Mouse (Mus musculus): ENCODE results near the gene Insl6.

Gene Insl6

DNA sequence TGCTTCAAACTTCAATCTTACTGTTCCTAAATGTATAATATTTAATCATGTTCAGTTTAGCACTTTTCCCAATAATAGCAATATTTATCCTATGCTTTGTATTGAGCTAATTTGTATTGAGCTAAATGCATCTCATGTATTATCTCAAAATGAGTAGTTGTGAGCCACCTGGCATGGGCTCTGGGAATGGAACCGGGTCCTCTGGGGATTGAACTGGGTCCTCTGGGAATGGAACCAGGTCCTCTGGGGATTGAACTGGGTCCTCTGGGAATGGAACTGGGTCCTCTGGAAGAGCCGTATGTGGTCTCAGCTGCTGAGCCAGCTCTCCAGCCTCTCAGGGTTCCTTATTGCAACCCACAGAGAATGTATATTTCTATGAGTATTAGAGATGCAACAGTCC is 23.0 kb downstream of the Insl6 start:
- in situ Hi-C loops (cut with MboI; ENCODE audit: unreplicated experiment in 2 of 2) = no loop called here

DNA sequence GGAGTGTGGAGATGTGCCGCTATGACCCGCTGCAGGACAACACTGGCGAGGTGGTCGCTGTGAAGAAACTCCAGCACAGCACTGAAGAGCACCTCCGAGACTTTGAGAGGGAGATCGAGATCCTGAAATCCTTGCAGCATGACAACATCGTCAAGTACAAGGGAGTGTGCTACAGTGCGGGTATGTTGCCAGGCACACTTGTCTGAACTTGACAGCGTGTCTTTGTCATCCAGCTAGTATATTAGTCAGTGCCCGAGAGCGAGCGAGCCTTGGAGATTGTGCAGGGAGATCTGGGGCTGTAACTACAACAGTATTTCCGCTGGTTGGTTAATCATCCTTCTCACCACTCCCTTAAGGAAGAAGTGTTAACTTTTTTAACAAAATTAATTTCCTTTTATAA is 24.2 kb downstream of the Insl6 start:
- in situ Hi-C loops (cut with MboI; ENCODE audit: unreplicated experiment in 2 of 2) = no loop called here

GRCm38 (mm10) chr19:29297366-29297765 is 27.8 kb downstream of the Insl6 start:
- in situ Hi-C loops (cut with MboI; ENCODE audit: unreplicated experiment in 2 of 2) = no loop called here

- in situ Hi-C loops (cut with MboI; ENCODE audit: unreplicated experiment in 2 of 2) = no loop called here
These were observed 29.0 kb downstream of the Insl6 start for GRCm38 (mm10) chr19:29296166-29296565.

DNA sequence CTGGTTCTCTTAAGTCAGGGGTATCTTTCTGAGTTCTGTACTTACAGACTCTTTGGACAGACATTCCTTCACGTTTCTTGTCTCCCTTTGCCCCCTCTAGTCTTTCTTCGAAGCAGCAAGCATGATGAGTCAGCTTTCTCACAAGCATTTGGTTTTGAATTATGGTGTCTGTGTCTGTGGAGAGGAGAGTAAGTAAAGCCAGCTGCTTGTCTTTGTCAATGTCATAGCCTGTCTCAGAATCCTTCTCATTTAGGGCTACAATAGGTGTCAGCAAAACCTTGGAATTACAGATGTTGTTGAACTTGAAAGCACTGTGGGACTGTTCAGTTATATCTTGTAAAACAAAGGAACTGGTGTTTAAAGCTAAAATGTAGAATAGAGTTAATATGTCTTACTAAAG is 30.4 kb downstream of the Insl6 start:
- in situ Hi-C loops (cut with MboI; ENCODE audit: unreplicated experiment in 2 of 2) = no loop called here

DNA sequence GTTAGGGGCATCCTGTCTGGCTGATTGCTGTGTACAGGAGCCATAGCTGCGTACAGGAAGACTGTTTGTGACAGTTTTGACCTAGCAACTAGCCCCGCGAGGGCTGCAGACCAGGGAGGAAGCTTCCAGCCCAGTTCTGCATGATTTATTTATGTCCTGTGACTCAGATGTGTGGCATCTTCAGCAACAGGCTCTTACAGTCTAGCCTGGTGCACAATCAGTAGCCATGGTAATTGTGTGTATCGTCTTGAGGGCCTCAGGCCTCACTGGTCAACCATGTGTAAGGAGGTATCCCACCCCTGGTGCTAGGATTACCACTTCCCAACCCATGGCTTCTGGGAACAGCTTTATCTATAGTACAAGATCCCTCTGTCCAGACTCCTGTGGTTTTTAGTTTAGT is 32.6 kb downstream of the Insl6 start:
- in situ Hi-C loops (cut with MboI; ENCODE audit: unreplicated experiment in 2 of 2) = no loop called here

DNA sequence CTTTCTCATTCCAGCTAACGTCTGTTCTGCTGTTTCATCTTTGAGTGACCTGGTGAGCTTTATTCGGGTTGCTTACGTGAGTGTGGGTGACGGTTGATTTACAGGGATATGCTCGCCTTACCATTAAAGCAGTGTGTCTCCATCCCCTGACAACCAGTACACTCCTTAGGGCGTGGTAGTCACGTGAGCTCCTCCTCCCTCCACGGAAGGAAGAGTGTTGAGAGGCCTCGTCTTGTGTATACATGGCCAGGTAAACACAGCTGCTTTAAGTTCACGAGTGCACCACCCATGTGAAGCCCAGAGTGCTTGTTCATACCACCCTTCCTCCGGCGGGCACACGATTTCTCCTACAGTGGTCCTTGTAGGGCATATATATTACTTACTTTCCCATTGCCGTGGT is 33.6 kb downstream of the Insl6 start:
- in situ Hi-C loops (cut with MboI; ENCODE audit: unreplicated experiment in 2 of 2) = no loop called here

GRCm38 (mm10) chr19:29287863-29288262 is 37.3 kb downstream of the Insl6 start:
- in situ Hi-C loops (cut with MboI; ENCODE audit: unreplicated experiment in 2 of 2) = no loop called here

- in situ Hi-C loops (cut with MboI; ENCODE audit: unreplicated experiment in 2 of 2) = no loop called here
These were observed 39.7 kb downstream of the Insl6 start for GRCm38 (mm10) chr19:29285451-29285869.

DNA sequence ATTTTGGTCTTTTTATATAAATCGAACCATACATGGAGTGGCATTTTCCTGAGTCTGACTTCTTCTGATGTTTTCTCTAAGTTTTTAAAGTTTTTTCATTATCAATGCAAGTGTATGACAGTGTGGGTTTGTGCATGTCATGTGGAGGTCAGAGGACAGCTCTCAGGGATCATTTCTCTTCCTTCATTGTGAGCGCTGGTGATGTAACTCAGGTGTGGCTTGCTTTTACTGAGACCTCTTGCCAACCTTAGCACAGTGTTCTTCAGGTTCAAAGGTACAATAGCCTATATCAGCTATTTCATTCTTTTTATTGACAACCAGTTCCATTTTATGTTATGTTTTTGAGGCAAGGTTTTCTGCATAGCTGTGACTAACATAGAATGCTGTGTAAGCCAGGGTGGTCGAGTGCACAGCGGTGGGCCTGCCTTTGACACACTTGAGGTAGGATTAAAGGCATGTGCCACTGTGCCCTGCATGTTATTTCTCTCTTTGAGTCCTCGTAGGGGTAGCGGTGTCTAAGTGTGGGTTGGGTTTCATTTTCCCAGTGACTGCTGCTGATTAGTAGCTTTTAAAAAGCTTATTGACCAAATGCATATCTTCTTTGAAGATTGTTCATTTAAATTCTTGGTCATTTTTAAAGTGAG is 46.1 kb downstream of the Insl6 start:
- in situ Hi-C loops (cut with MboI; ENCODE audit: unreplicated experiment in 2 of 2) = no loop called here

GRCm38 (mm10) chr19:29276414-29276813 is 48.7 kb downstream of the Insl6 start:
- in situ Hi-C loops (cut with MboI; ENCODE audit: unreplicated experiment in 2 of 2) = no loop called here

GRCm38 (mm10) chr19:29272011-29272809 is 52.9 kb downstream of the Insl6 start:
- in situ Hi-C loops (cut with MboI; ENCODE audit: unreplicated experiment in 2 of 2) = loop anchor here (25.0 kb wide), 2 partner anchors 515 to 540 kb away; partner anchors contain the start of genes 9930021J03Rik (in 1 of the 2) and Ranbp6 (in 1 of the 2)
